In the genomic region with DNA sequence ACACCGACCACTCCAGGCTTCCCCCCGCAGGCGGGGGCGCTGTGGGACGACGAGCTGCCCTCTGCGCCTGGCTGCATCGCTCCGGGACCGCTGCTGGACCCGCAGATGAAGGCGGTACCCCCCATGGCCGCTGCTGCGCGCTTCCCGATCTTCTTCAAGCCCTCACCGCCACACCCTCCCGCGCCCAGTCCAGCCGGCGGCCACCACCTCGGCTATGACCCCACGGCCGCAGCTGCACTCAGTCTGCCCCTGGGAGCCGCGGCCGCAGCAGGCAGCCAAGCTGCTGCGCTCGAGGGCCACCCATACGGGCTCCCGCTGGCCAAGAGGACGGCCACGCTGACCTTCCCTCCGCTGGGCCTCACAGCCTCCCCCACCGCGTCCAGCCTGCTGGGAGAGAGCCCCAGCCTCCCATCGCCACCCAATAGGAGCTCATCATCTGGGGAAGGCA, we compare ENCODE assay signal across 8 mouse cellular contexts. TPM values are rescaled to one million over a fixed set of nuclear protein-coding genes. Genes with fewer than 3 reads are reported as not detected.
DNase-seq lines count a peak whose midpoint lies in the region; ATAC-seq lines count a peak whose summit lies in the region.

No protein-coding gene starts in this region.

- peak overlapping the region; percentile 32 for H3K4me3 ChIP-seq in embryonic facial prominence, embryonic 14.5 days (ENCODE audit: low read depth, low read length)
- peak overlapping the region; percentile 30 for H3K4me3 ChIP-seq in hindbrain, embryonic 16.5 days (ENCODE audit: low read length)
- H3K4me3 ChIP-seq in midbrain, embryonic 14.5 days (replicated peaks; ENCODE audit: low read depth, low read length), result peak overlapping the region; percentile 31

- 4% methylated on average over 32 of the region's 37 CpGs for WGBS in embryonic facial prominence, embryonic 14.5 days
- 3% methylated on average over 37 of the region's 37 CpGs for WGBS in hindbrain, embryonic 16.5 days
- WGBS in midbrain, embryonic 14.5 days, result 3% methylated on average over 37 of the region's 37 CpGs

- ATAC-seq in embryonic facial prominence, embryonic 14.5 days (ENCODE audit: low read depth), result 0 out of 2 replicates have a peak, but pooled peaks have one; percentile 12
- ATAC-seq in hindbrain, embryonic 16.5 days, result no peak
- 0 out of 2 replicates have a peak, but pooled peaks have one; percentile 13 for ATAC-seq in midbrain, embryonic 14.5 days (ENCODE audit: low FRiP score, low TSS enrichment)

- peak overlapping the region; percentile 59 for H3K4me2 ChIP-seq in embryonic facial prominence, embryonic 14.5 days (ENCODE audit: low read depth, low read length)
- H3K4me2 ChIP-seq in hindbrain, embryonic 16.5 days (ENCODE audit: low read length), result peak overlapping the region; percentile 56
- H3K4me2 ChIP-seq in midbrain, embryonic 14.5 days (ENCODE audit: low read length), result peak overlapping the region; percentile 58

- intact Hi-C loops in left cerebral cortex, postnatal 4 days (cut with DNase I), result no loop called here

- peaks cover 89% of the 10 kb centered on the region for H3K27me3 ChIP-seq in embryonic facial prominence, embryonic 14.5 days (replicated peaks; ENCODE audit: control insufficient read depth, insufficient read depth, low read length)
- H3K27me3 ChIP-seq in hindbrain, embryonic 16.5 days (replicated peaks; ENCODE audit: control insufficient read depth, insufficient read depth, low read length), result peaks cover 36% of the 10 kb centered on the region
- peaks cover 60% of the 10 kb centered on the region for H3K27me3 ChIP-seq in midbrain, embryonic 14.5 days (ENCODE audit: control insufficient read depth, insufficient read depth, low read length)

- no peaks in the 10 kb centered on the region for H3K9me3 ChIP-seq in embryonic facial prominence, embryonic 14.5 days (ENCODE audit: control insufficient read depth, low read length)
- H3K9me3 ChIP-seq in hindbrain, embryonic 16.5 days (ENCODE audit: control insufficient read depth, low read length), result no peaks in the 10 kb centered on the region
- no peaks in the 10 kb centered on the region for H3K9me3 ChIP-seq in midbrain, embryonic 14.5 days (ENCODE audit: control insufficient read depth, low read length)

- DNase-seq in left cerebral cortex, postnatal 4 days, result peak; percentile 12
- no peak for DNase-seq in left cerebral cortex, adult 18-20 months (ENCODE audit: low spot score in 2 of 2)
- DNase-seq in embryonic facial prominence, embryonic 14.5 days (ENCODE audit: low spot score), result no peak
- peak; percentile 44 for DNase-seq in midbrain, embryonic 14.5 days
- no peak for DNase-seq in frontal cortex, postnatal 25 days (ENCODE audit: low spot score in 2 of 2)
- DNase-seq in frontal cortex, postnatal 14 days (ENCODE audit: low spot score in 2 of 2), result no peak
- DNase-seq in left cerebral cortex, adult 8-10 months (ENCODE audit: low spot score in 2 of 2), result no peak

- H3K27ac ChIP-seq in embryonic facial prominence, embryonic 14.5 days (replicated peaks; ENCODE audit: low read depth, low read length), result no peak overlapping the region
- H3K27ac ChIP-seq in hindbrain, embryonic 16.5 days (ENCODE audit: low read depth, low read length), result no peak overlapping the region
- no peak overlapping the region for H3K27ac ChIP-seq in midbrain, embryonic 14.5 days (replicated peaks; ENCODE audit: low read depth, low read length)

- peaks cover 27% of the 10 kb centered on the region for H3K4me1 ChIP-seq in embryonic facial prominence, embryonic 14.5 days (ENCODE audit: control insufficient read depth, insufficient read depth, low read length)
- peaks cover 21% of the 10 kb centered on the region for H3K4me1 ChIP-seq in hindbrain, embryonic 16.5 days (ENCODE audit: control insufficient read depth, insufficient read depth, low read depth, low read length)
- H3K4me1 ChIP-seq in midbrain, embryonic 14.5 days (ENCODE audit: control insufficient read depth, insufficient read depth, low read length), result peaks cover 26% of the 10 kb centered on the region

- H3K36me3 ChIP-seq in embryonic facial prominence, embryonic 14.5 days (ENCODE audit: control insufficient read depth, insufficient read depth, low read length), result no peaks in the 10 kb centered on the region
- no peaks in the 10 kb centered on the region for H3K36me3 ChIP-seq in hindbrain, embryonic 16.5 days (ENCODE audit: control insufficient read depth, insufficient read depth, low read length)
- no peaks in the 10 kb centered on the region for H3K36me3 ChIP-seq in midbrain, embryonic 14.5 days (ENCODE audit: control insufficient read depth, insufficient read depth, low read length)

- peak overlapping the region; percentile 17 for H3K9ac ChIP-seq in embryonic facial prominence, embryonic 14.5 days (ENCODE audit: low read depth, low read length)
- peak overlapping the region; percentile 54 for H3K9ac ChIP-seq in hindbrain, embryonic 16.5 days (ENCODE audit: low read depth, low read length)
- H3K9ac ChIP-seq in midbrain, embryonic 14.5 days (replicated peaks; ENCODE audit: low read length), result peak overlapping the region; percentile 44

RNA-seq across cellular contexts. Expression of a gene that starts 6.7 kb away (rescaled TPM):
- total RNA-seq in left cerebral cortex, postnatal 4 days (2021), result 10 to 100 TPM; 40.2 to 46.8 TPM
- total RNA-seq in left cerebral cortex, adult 18-20 months (2021), result 10 to 100 TPM; 23.7 to 48.0 TPM
- polyA plus RNA-seq in embryonic facial prominence, embryonic 14.5 days (2014; fragmentation: Nextera tagmentation; extraction: Ambion mirVana), result 0.58 and 0.65 TPM in 2 replicates
- polyA plus RNA-seq in hindbrain, embryonic 16.5 days (2015; fragmentation: Nextera tagmentation; extraction: Ambion mirVana), result 0.89 and 1.3 TPM in 2 replicates
- 1.1 and 1.4 TPM in 2 replicates for polyA plus RNA-seq in midbrain, embryonic 14.5 days (2014; fragmentation: Nextera tagmentation; extraction: Ambion mirVana)
- total RNA-seq in left cerebral cortex, adult 8-10 months (2022), result 10 to 100 TPM; 12.4 to 17.3 (median 16.5) TPM

Comparison
In these comparisons a context has a peak if more than half of its experiments do, and no peak if none do; other contexts are left out.
1. DNase-seq: peak in left cerebral cortex, postnatal 4 days (single experiment) and midbrain, embryonic 14.5 days (single experiment); none in left cerebral cortex, adult 18-20 months (0 of 2), embryonic facial prominence, embryonic 14.5 days (single experiment), frontal cortex, postnatal 25 days (0 of 2), frontal cortex, postnatal 14 days (0 of 2) and left cerebral cortex, adult 8-10 months (0 of 2).
2. Peak in every context shown above with its lines, with median percentiles within 50 percentile points of each other: H3K4me2 ChIP-seq, H3K4me3 ChIP-seq and H3K9ac ChIP-seq.